Mouse (Mus musculus) CH12.LX (cell line): ENCODE measurements around the gene Hmx1. TPM values are rescaled to one million over a fixed set of nuclear protein-coding genes. Genes with fewer than 3 reads are reported as not detected.

Experiments
- DNase-seq: peaks from one replicate; pipeline ENCODE4 v3.0.0-alpha.2; 2013; ENCODE audit errors: extremely low read depth
- H3K27ac ChIP-seq: 2 replicates; pipeline ENCODE4 v1.5.1; 2012; ENCODE audit warnings: low read depth, mild to moderate bottlenecking, control low read depth, moderate library complexity; ENCODE audit not compliant: insufficient read depth
- H3K27me3 ChIP-seq: replicated peaks from 2 replicates; pipeline ENCODE3; 2012; ENCODE audit warnings: inconsistent platforms
- H3K36me3 ChIP-seq, 2 experiments: replicated peaks in 1 of 2; 2 replicates each; pipeline versions ENCODE3 to v1.6.1; 2012; ENCODE audit warnings: inconsistent platforms in 1 of 2, low read length in 1 of 2, mild to moderate bottlenecking in 1 of 2, mixed read lengths in 1 of 2, moderate library complexity in 1 of 2; ENCODE audit not compliant: control insufficient read depth in 1 of 2, insufficient read depth in 1 of 2
- H3K4me1 ChIP-seq, 2 experiments: 2 replicates each; pipeline ENCODE4 v1.6.1; 2012; ENCODE audit warnings: inconsistent platforms in 1 of 2, moderate library complexity in 1 of 2; ENCODE audit not compliant: insufficient read depth in 2 of 2, control insufficient read depth in 1 of 2
- H3K4me2 ChIP-seq: 2 replicates; pipeline ENCODE4 v1.6.1; 2012; ENCODE audit warnings: low read depth, mild to moderate bottlenecking, control low read depth; ENCODE audit not compliant: poor library complexity, insufficient read depth, severe bottlenecking
- H3K4me3 ChIP-seq, 3 experiments: fragments of 150-350 bp in 1 of 3; sonication (generic) in 1 of 3; replicated peaks in 1 of 3; 2 replicates each; pipeline versions ENCODE3 to v1.5.1; 2011 to 2012; ENCODE audit warnings: low read depth in 2 of 3, low read length in 2 of 3, mild to moderate bottlenecking in 2 of 3, moderate library complexity in 2 of 3, control low read depth in 1 of 3, improper control_type of control experiment in 1 of 3, inconsistent platforms in 1 of 3, mixed read lengths in 1 of 3; ENCODE audit not compliant: poor library complexity in 1 of 3
- H3K79me2 ChIP-seq: replicated peaks from 2 replicates; pipeline ENCODE4 v1.6.1; 2012; ENCODE audit warnings: mild to moderate bottlenecking, moderate library complexity; ENCODE audit not compliant: control insufficient read depth, poor library complexity, insufficient read depth, severe bottlenecking; ENCODE audit errors: extremely low read depth
- H3K9ac ChIP-seq: 2 replicates; pipeline ENCODE4 v1.6.1; 2012; ENCODE audit warnings: low read depth, mild to moderate bottlenecking, control low read depth, moderate library complexity; ENCODE audit not compliant: insufficient read depth
- H3K9me3 ChIP-seq: replicated peaks from 2 replicates; pipeline ENCODE3; 2012; ENCODE audit warnings: low read length, inconsistent platforms, mixed read lengths
- CHD1 ChIP-seq: IDR thresholded peaks from 2 replicates; pipeline ENCODE4 v1.6.1; 2012; ENCODE audit warnings: low read depth, low read length, improper control_type of control experiment, inconsistent platforms
- CHD2 ChIP-seq: IDR thresholded peaks from 2 replicates; pipeline ENCODE4 v1.6.1; 2011; ENCODE audit warnings: low read length, improper control_type of control experiment
- CTCF ChIP-seq, 2 experiments: IDR thresholded peaks in 1 of 2; conservative IDR thresholded peaks in 1 of 2; 2 replicates each; pipeline ENCODE4 v1.5.1; 2011 to 2012; ENCODE audit warnings: low read depth in 2 of 2, low read length in 2 of 2, improper control_type of control experiment in 1 of 2, inconsistent platforms in 1 of 2, mild to moderate bottlenecking in 1 of 2, moderate library complexity in 1 of 2
- E2F4 ChIP-seq: IDR thresholded peaks from 2 replicates; pipeline ENCODE4 v1.6.1; 2011; ENCODE audit warnings: low read depth, low read length, improper control_type of control experiment; ENCODE audit not compliant: insufficient replicate concordance
- ELF1 ChIP-seq: IDR thresholded peaks from 2 replicates; pipeline ENCODE4 v1.6.1; 2014; ENCODE audit warnings: low read depth, mild to moderate bottlenecking, inconsistent platforms, low read length, improper control_type of control experiment
- JUN ChIP-seq: IDR thresholded peaks from 2 replicates; pipeline ENCODE4 v1.6.1; 2011; ENCODE audit warnings: low read depth, mild to moderate bottlenecking, low read length, improper control_type of control experiment, moderate library complexity; ENCODE audit not compliant: insufficient read depth
- KAT2A ChIP-seq: IDR thresholded peaks from 2 replicates; pipeline ENCODE4 v1.6.1; 2012; ENCODE audit warnings: low read length, improper control_type of control experiment, inconsistent platforms; ENCODE audit not compliant: insufficient replicate concordance
- MEF2A ChIP-seq: IDR thresholded peaks from 2 replicates; pipeline ENCODE4 v1.6.1; 2014; ENCODE audit warnings: low read depth, mild to moderate bottlenecking, inconsistent platforms, low read length, improper control_type of control experiment, borderline replicate concordance
- NELFE ChIP-seq: IDR thresholded peaks from 2 replicates; pipeline ENCODE4 v1.6.1; 2011; ENCODE audit warnings: low read depth, low read length, improper control_type of control experiment
- NRF1 ChIP-seq: IDR thresholded peaks from 2 replicates; pipeline ENCODE4 v1.6.1; 2014; ENCODE audit warnings: low read depth, mild to moderate bottlenecking, inconsistent platforms, low read length, improper control_type of control experiment, moderate library complexity
- PAX5 ChIP-seq: IDR thresholded peaks from 2 replicates; pipeline ENCODE4 v1.6.1; 2012; ENCODE audit warnings: low read length, inconsistent platforms, mixed read lengths
- POLR2A ChIP-seq: IDR thresholded peaks from 2 replicates; pipeline ENCODE4 v1.6.1; 2011; ENCODE audit warnings: low read depth, mild to moderate bottlenecking, improper control_type of control experiment, low read length
- RAD21 ChIP-seq: IDR thresholded peaks from 2 replicates; pipeline ENCODE4 v1.6.1; 2011; ENCODE audit warnings: low read depth, mild to moderate bottlenecking, low read length, improper control_type of control experiment, moderate library complexity
- RCOR1 ChIP-seq: conservative IDR thresholded peaks from 2 replicates; pipeline ENCODE4 v1.6.1; 2012; ENCODE audit warnings: low read depth, mild to moderate bottlenecking, inconsistent platforms, low read length, improper control_type of control experiment
- SIN3A ChIP-seq: IDR thresholded peaks from 2 replicates; pipeline ENCODE4 v1.6.1; 2012; ENCODE audit warnings: low read length, improper control_type of control experiment, inconsistent platforms
- SMC3 ChIP-seq: IDR thresholded peaks from 2 replicates; pipeline ENCODE4 v1.6.1; 2011; ENCODE audit warnings: low read depth, low read length, improper control_type of control experiment
- TBP ChIP-seq: conservative IDR thresholded peaks from 2 replicates; pipeline ENCODE4 v1.6.1; 2011; ENCODE audit warnings: low read depth, low read length, improper control_type of control experiment
- TCF12 ChIP-seq: IDR thresholded peaks from 2 replicates; pipeline ENCODE4 v1.6.1; 2014; ENCODE audit warnings: low read depth, mild to moderate bottlenecking, inconsistent platforms, low read length, improper control_type of control experiment
- UBTF ChIP-seq: IDR thresholded peaks from 2 replicates; pipeline ENCODE4 v1.6.1; 2012; ENCODE audit warnings: low read depth, mild to moderate bottlenecking, inconsistent platforms, low read length, improper control_type of control experiment, moderate library complexity
- USF2 ChIP-seq: conservative IDR thresholded peaks from 2 replicates; pipeline ENCODE4 v1.6.1; 2011; ENCODE audit warnings: low read depth, low read length, improper control_type of control experiment
- ZC3H11A ChIP-seq: IDR thresholded peaks from 2 replicates; pipeline ENCODE4 v1.6.1; 2012; ENCODE audit warnings: low read depth, mild to moderate bottlenecking, inconsistent platforms, low read length, improper control_type of control experiment
- ZMIZ1 ChIP-seq: IDR thresholded peaks from 2 replicates; pipeline ENCODE4 v1.6.1; 2012; ENCODE audit warnings: low read depth, mild to moderate bottlenecking, inconsistent platforms, low read length, improper control_type of control experiment
- dilution Hi-C: fragments of 300-500 bp; cut with MboI; formaldehyde crosslinking; loops from 2 replicates; pipeline ENCODE4 v1.14.3; 2020; ENCODE audit warnings: low sequenced_read_pairs; ENCODE audit not compliant: extremely low pct_unique_long_range_greater_than_20kb, extremely low pct_ligation_motif_present
- in situ Hi-C: fragments of 300-500 bp; cut with MboI; formaldehyde crosslinking; loops from 3 replicates; pipeline ENCODE4 v1.14.3; 2019; ENCODE audit warnings: low sequenced_read_pairs, low pct_ligation_motif_present, low pct_unique_long_range_greater_than_20kb, mixed read lengths
- polyA plus RNA-seq: library from polyadenylated mRNA; unstranded; fragments of >175 nt; gene quantifications from 2 replicates; pipeline ENCODE4 v1.2.1, GENCODE M21; 2012; ENCODE audit warnings: low read depth; ENCODE audit not compliant: insufficient read length
- total RNA-seq, 2 experiments: library from RNA; depleted of rRNA; stranded (reverse); fragments of 300-350 nt in 1 of 2; fragments of >200 nt in 1 of 2; gene quantifications; 2 replicates each; pipeline ENCODE4 v1.2.3; 2012 to 2014

The Hmx1 gene
- total and polyA plus RNA-seq, 3 experiments = not detected

DNA sequence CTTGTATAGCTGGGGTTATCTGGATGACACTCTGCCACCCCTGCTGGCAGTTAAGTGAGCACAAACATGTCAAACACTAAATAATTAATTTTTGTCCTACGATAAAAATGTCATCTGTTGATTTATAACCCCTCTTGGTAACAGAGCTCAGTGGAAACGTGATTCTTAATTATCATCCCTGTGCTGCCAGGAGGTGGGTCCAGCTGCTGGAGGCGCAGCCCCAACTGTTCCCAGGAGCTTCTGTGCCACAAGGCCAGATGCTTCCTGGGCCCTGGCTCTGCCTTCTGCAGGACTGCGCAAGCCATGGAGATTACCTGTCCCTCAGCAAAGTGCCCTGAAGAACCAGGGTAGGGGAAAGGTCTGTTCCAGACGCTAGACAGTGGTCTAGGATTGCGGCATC, 43.2 kb downstream of the Hmx1 start:
- Histone ChIP-seq H3K9me3 (peaks cover 10% of the 10 kb centered on the region), H3K27ac (no peak overlapping the region), H3K9ac (no peak overlapping the region), H3K27me3 (peaks cover 79% of the 10 kb centered on the region), H3K4me2 (no peak overlapping the region), H3K4me1 (no peaks in the 10 kb centered on the region; a peak in 1 of 4 replicates), H3K79me2 (no peaks in the 10 kb centered on the region), H3K4me3 (no peak overlapping the region), H3K36me3 (no peaks in the 10 kb centered on the region)
- TF ChIP-seq NRF1 (no peak), CTCF (conservative IDR thresholded peaks at IDR 0.05 in 1 of 2, IDR thresholded peaks at IDR 0.05 in 1 of 2; ENCODE audit: low read depth in 2 of 2, low read length in 2 of 2) (no peak), RAD21 (no peak), SIN3A (no peak), E2F4 (no peak), PAX5 (no peak), TCF12 (no peak), ZMIZ1 (no peak), ELF1 (no peak), USF2 (no peak), TBP (no peak), POLR2A (no peak)
- in situ Hi-C loops (no loop called here), dilution Hi-C loops (no loop called here)
- no peak for DNase-seq

DNA sequence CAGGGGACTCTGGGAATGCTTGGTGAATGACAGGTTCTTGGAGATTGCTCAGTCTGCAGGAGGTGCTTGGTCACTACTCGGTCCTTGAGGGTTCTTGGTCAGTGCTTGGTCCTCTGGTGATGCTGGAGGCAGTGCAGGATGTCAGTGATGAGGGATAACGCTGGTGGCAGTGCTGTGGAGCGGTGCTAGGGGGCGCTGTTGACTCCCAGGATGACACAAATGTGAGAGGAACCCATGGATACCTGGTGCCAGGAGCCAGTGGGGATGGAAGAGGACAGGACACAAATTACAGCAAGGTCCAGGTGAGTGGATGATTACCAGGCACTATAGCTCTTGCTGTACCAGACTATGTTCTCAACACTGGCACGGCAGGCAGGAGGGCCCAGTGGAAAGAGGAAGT, 45.1 kb downstream of the Hmx1 start:
- Histone ChIP-seq H3K79me2 (no peaks in the 10 kb centered on the region), H3K27ac (no peak overlapping the region), H3K4me2 (no peak overlapping the region), H3K27me3 (peaks cover 60% of the 10 kb centered on the region), H3K36me3 (no peaks in the 10 kb centered on the region), H3K9me3 (peaks cover 23% of the 10 kb centered on the region), H3K4me1 (no peaks in the 10 kb centered on the region; a peak in 1 of 4 replicates), H3K9ac (no peak overlapping the region), H3K4me3 (no peak overlapping the region)
- in situ Hi-C loops = no loop called here
- DNase-seq = no peak
- dilution Hi-C loops = no loop called here
- no peak for TF ChIP-seq SIN3A
- TF ChIP-seq CTCF (conservative IDR thresholded peaks at IDR 0.05 in 1 of 2, IDR thresholded peaks at IDR 0.05 in 1 of 2; ENCODE audit: low read depth in 2 of 2, low read length in 2 of 2) = peak; percentile 28 to 53; a peak in 2 of 4 replicates

DNA sequence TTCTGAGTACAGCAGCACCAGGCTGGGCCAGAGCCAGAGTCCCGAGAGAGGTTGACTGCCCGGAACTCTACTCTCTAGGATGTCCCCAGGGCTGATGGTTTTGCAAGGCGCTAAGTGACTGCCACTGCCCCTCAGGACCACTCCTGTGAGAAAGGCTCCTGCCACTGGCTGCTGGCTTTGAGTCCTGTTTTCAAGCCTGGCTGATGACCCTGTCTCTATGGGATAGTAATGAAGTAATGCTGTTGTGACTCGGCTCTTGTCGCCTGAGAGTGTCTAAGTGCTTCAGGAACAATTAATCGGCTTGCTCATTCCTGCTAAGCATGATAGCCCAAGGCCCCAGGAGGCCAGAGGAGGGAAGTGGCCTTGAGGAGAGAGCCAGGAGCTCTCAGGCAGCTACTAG, 45.8 kb downstream of the Hmx1 start:
- Histone ChIP-seq H3K9ac (no peak overlapping the region), H3K36me3 (no peaks in the 10 kb centered on the region), H3K4me2 (no peak overlapping the region), H3K4me3 (no peak overlapping the region), H3K9me3 (peaks cover 23% of the 10 kb centered on the region), H3K79me2 (no peaks in the 10 kb centered on the region), H3K4me1 (no peaks in the 10 kb centered on the region; a peak in 1 of 4 replicates), H3K27ac (no peak overlapping the region), H3K27me3 (peaks cover 54% of the 10 kb centered on the region)
- no peak for TF ChIP-seq UBTF
- TF ChIP-seq ELF1 = no peak
- TF ChIP-seq CTCF (conservative IDR thresholded peaks at IDR 0.05 in 1 of 2, IDR thresholded peaks at IDR 0.05 in 1 of 2; ENCODE audit: low read depth in 2 of 2, low read length in 2 of 2) = no peak
- no peak for TF ChIP-seq CHD2
- no peak for TF ChIP-seq PAX5
- no peak for TF ChIP-seq NELFE
- TF ChIP-seq JUN = no peak
- no peak for TF ChIP-seq USF2
- no peak for TF ChIP-seq RCOR1
- TF ChIP-seq ZC3H11A = no peak
- TF ChIP-seq KAT2A = no peak
- TF ChIP-seq CHD1 = no peak
- TF ChIP-seq MEF2A = no peak
- TF ChIP-seq SMC3 = no peak
- no peak for TF ChIP-seq SIN3A
- no peak for DNase-seq
- dilution Hi-C loops = no loop called here
- in situ Hi-C loops = no loop called here
